Mouse (Mus musculus) hindbrain, embryonic 11.5 days (tissue): ENCODE measurements around the gene Igfbp6. TPM values are rescaled to one million over a fixed set of nuclear protein-coding genes. Genes with fewer than 3 reads are reported as not detected.

Experiments
- ATAC-seq: fragments of 200-750 bp; cut with Nextera tagmentation; 2 replicates; pipeline ENCODE4 v1.8.0; 2017; ENCODE audit warnings: mild to moderate bottlenecking, moderate TSS enrichment, moderate library complexity; ENCODE audit not compliant: low FRiP score
- DNase-seq: peaks from one replicate; pipeline ENCODE4 v3.0.0-alpha.2; 2015; ENCODE audit warnings: low spot score
- H3K27ac ChIP-seq: fragments of 300-500 bp; sonication (generic); 2 replicates; pipeline ENCODE4 v1.5.1; 2014; ENCODE audit warnings: mild to moderate bottlenecking, low read depth, low read length
- H3K27me3 ChIP-seq: fragments of 300-500 bp; sonication (generic); 2 replicates; pipeline ENCODE4 v1.6.1; 2014; ENCODE audit warnings: mild to moderate bottlenecking, low read length, moderate library complexity, mixed read lengths; ENCODE audit not compliant: control insufficient read depth, insufficient read depth
- H3K36me3 ChIP-seq: fragments of 300-500 bp; sonication (generic); 2 replicates; pipeline ENCODE4 v1.6.1; 2014; ENCODE audit warnings: mild to moderate bottlenecking, low read length, moderate library complexity, mixed read lengths; ENCODE audit not compliant: control insufficient read depth, insufficient read depth
- H3K4me1 ChIP-seq: fragments of 300-500 bp; sonication (generic); replicated peaks from 2 replicates; pipeline ENCODE4 v1.6.1; 2014; ENCODE audit warnings: low read length, mixed read lengths; ENCODE audit not compliant: control insufficient read depth, insufficient read depth
- H3K4me2 ChIP-seq: fragments of 300-500 bp; sonication (generic); replicated peaks from 2 replicates; pipeline ENCODE4 v1.6.1; 2014; ENCODE audit warnings: mild to moderate bottlenecking, low read depth, low read length
- H3K4me3 ChIP-seq: fragments of 300-500 bp; sonication (generic); 2 replicates; pipeline ENCODE4 v1.5.1; 2014; ENCODE audit warnings: low read depth, low read length
- H3K9ac ChIP-seq: fragments of 300-500 bp; sonication (generic); 2 replicates; pipeline ENCODE4 v1.6.1; 2014; ENCODE audit warnings: low read depth, low read length
- H3K9me3 ChIP-seq: fragments of 300-500 bp; sonication (generic); 2 replicates; pipeline ENCODE4 v1.6.1; 2016; ENCODE audit warnings: low read length; ENCODE audit not compliant: control insufficient read depth
- WGBS: fragments of 180-500 bp; shearing (Covaris S2); extraction: QIAGEN DNeasy Blood & Tissue Kit; methylation state at CpG from one replicate; pipeline ENCODE4 v1.1.7; 2014; 5-methylcytosine and 5-hydroxymethylcytosine counted together
- polyA plus RNA-seq: library from polyadenylated mRNA; unstranded; fragments of >200 nt; fragmentation: Nextera tagmentation; extraction: Ambion mirVana; gene quantifications from 2 replicates; pipeline ENCODE4 v1.2.1, GENCODE M21; 2014

The Igfbp6 gene
- polyA plus RNA-seq, 1 experiment from 2014 or later = 0.31 TPM

DNA sequence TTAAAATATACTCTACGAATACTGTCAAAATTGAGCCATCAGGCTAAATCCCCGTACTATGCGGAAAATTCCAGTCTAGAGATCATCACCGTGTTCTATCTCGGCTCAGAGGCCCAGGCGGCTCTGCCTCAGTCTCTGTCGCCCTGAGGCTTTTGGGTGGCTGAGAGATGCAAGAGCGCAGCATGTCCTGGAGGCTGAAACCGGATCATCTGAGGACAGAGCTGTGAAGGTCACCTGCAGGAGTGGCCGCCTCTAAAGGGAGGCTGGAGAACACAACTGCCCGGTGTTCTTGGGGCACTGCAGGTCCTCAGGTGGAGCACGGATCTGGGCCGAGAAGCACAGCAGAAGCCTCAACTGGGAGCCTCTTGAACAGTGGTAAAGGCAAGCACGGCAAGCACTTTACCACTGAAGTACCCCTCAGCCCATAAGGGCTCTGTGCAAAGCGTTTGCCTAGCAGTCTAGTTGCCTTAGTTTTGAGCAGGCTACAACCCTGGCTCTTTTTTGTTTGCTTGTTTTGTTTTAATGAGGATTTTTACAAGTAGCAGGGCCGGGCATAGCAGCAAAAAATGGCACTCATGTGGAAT, 31.7 kb downstream of the Igfbp6 start:
- no peak overlapping the region for H3K4me2 ChIP-seq
- ATAC-seq = no peak
- H3K27me3 ChIP-seq = no peaks in the 10 kb centered on the region
- no peaks in the 10 kb centered on the region for H3K4me1 ChIP-seq
- no peak overlapping the region for H3K27ac ChIP-seq
- no peaks in the 10 kb centered on the region for H3K36me3 ChIP-seq
- H3K4me3 ChIP-seq = no peak overlapping the region
- no peak for DNase-seq
- 91% methylated on average over 16 of the region's 16 CpGs for WGBS
- no peaks in the 10 kb centered on the region for H3K9me3 ChIP-seq
- H3K9ac ChIP-seq = no peak overlapping the region

DNA sequence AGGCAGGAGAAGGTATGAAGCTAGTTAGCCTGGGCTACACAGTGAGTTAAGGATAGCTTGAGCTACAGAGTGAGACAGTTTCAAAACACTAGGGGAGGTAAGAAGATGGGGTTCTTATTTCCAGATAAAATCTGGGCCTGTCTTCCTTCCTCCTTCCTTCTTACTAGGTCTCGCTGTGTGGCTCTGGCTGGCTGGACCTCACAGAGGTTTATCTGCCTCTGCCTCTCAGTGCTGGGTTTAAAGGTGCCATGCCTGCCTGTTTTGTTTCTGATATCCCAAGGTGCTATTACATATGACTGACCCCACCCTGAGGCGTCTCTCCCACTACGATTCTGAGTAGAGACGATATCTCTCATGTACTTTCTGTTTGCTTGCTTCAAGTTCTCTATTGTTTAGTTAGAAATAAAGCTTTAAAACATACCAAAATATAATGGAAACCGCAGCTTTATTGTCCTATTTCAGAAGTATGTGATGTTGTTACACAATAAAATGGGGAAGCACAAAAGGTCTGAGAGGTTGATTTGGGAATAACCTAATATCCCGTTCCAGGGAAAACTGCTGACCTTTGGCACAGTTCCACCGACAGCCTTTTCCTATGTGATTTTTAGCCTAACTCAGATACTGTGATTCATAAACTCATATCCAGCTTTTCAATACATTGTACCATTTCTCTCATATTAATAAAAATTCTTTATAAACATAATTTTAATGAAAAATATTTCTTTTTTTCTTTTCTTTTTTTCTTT, 32.6 kb downstream of the Igfbp6 start:
- no peak overlapping the region for H3K27ac ChIP-seq
- no peaks in the 10 kb centered on the region for H3K36me3 ChIP-seq
- 93% methylated on average over 7 of the region's 7 CpGs for WGBS
- H3K4me1 ChIP-seq = no peaks in the 10 kb centered on the region
- DNase-seq (no peak), ATAC-seq (no peak)
- no peaks in the 10 kb centered on the region for H3K9me3 ChIP-seq
- no peak overlapping the region for H3K4me2 ChIP-seq
- no peak overlapping the region for H3K4me3 ChIP-seq
- no peak overlapping the region for H3K9ac ChIP-seq
- H3K27me3 ChIP-seq = no peaks in the 10 kb centered on the region

DNA sequence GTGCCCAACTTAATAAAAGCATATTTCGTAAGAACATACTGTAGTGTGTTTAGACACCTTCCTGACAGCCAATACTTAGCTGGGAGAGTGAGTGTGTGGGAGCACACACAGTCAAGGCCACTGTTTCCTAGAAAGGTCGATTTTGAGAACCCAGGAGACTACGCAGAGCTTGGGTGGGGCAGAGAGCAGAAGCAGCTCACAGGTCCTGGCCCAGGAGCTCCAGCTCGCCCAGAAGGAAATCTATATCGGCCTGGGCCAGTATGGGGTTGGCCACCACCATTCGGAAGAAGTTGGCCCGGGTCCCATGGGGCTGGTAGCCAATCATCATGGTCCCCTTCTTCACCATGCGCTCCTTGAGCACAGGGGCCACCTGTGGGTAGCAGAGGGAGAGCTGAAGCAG, 33.3 kb downstream of the Igfbp6 start:
- H3K9ac ChIP-seq = no peak overlapping the region
- ATAC-seq = no peak
- H3K4me2 ChIP-seq = no peak overlapping the region
- H3K27me3 ChIP-seq = no peaks in the 10 kb centered on the region
- H3K9me3 ChIP-seq = no peaks in the 10 kb centered on the region
- H3K4me3 ChIP-seq = no peak overlapping the region
- no peaks in the 10 kb centered on the region for H3K4me1 ChIP-seq
- no peak overlapping the region for H3K27ac ChIP-seq
- WGBS = 87% methylated on average over 8 of the region's 8 CpGs
- no peaks in the 10 kb centered on the region for H3K36me3 ChIP-seq
- DNase-seq = no peak

- H3K9me3 ChIP-seq = no peaks in the 10 kb centered on the region
- 17% methylated on average over 6 of the region's 6 CpGs for WGBS
- DNase-seq (peak; percentile 78), ATAC-seq (no peak)
- H3K27me3 ChIP-seq = no peaks in the 10 kb centered on the region
- H3K27ac ChIP-seq = no peak overlapping the region
- H3K9ac ChIP-seq = no peak overlapping the region
- H3K36me3 ChIP-seq = no peaks in the 10 kb centered on the region
- H3K4me1 ChIP-seq = no peaks in the 10 kb centered on the region
- no peak overlapping the region for H3K4me2 ChIP-seq
- no peak overlapping the region for H3K4me3 ChIP-seq
These were observed 34.1 kb downstream of the Igfbp6 start for GRCm38 (mm10) chr15:102178279-102178678.

DNA sequence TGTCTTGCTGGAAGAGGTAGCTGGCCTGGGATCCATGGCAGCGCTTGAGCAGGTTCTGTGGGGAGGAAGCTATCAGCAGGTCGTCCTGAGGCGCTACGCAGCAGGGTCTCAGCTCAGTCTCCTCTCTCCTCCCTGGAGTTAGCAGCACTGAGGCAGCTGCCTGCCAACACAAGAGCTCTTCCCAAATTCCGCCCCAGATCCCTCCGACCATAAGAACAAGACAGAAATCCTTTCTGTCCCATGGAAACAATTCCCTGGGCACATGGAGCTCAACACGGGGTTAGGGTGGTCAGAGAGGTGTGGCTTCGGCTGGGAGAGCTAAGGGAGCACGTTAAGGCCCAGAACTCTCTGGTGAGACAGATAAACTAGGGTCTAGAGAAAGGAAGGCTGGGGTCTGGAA, 34.9 kb downstream of the Igfbp6 start:
- Histone ChIP-seq H3K4me1 (no peaks in the 10 kb centered on the region), H3K4me2 (no peak overlapping the region), H3K4me3 (no peak overlapping the region), H3K9me3 (no peaks in the 10 kb centered on the region), H3K27me3 (no peaks in the 10 kb centered on the region), H3K27ac (no peak overlapping the region), H3K36me3 (no peaks in the 10 kb centered on the region), H3K9ac (no peak overlapping the region)
- DNase-seq (no peak), ATAC-seq (no peak)
- 83% methylated on average over 9 of the region's 9 CpGs for WGBS

DNA sequence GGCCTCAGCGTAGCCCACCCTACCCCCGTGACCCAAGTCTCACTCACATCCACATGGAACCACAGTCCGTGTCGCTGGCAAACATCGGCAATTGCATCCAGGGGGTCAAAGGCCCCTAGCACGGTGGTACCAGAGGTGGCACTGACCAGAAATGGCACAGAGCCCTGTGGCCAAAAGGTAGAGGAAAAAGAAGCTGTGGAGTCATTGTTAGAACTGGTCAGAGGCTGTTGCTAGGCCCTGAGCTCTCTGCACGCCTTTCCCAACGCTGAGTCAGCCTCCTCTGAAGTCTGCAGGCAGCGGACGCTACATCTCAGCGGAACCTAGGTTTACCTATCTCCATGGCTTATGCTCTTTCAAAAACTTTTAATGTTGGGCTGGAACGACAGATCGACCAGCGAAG, 35.8 kb downstream of the Igfbp6 start:
- Histone ChIP-seq H3K4me1 (no peaks in the 10 kb centered on the region), H3K4me2 (no peak overlapping the region), H3K36me3 (no peaks in the 10 kb centered on the region), H3K4me3 (no peak overlapping the region), H3K9ac (no peak overlapping the region), H3K27me3 (no peaks in the 10 kb centered on the region), H3K9me3 (no peaks in the 10 kb centered on the region), H3K27ac (no peak overlapping the region)
- ATAC-seq (no peak), DNase-seq (no peak)
- 89% methylated on average over 14 of the region's 14 CpGs for WGBS

GRCm38 (mm10) chr15:102183076-102183475, 38.9 kb downstream of the Igfbp6 start:
- Histone ChIP-seq H3K9me3 (no peaks in the 10 kb centered on the region), H3K27ac (no peak overlapping the region), H3K9ac (no peak overlapping the region), H3K27me3 (no peaks in the 10 kb centered on the region), H3K36me3 (no peaks in the 10 kb centered on the region), H3K4me1 (no peaks in the 10 kb centered on the region), H3K4me2 (no peak overlapping the region), H3K4me3 (no peak overlapping the region)
- DNase-seq (no peak), ATAC-seq (no peak)
- 85% methylated on average over 3 of the region's 3 CpGs for WGBS

DNA sequence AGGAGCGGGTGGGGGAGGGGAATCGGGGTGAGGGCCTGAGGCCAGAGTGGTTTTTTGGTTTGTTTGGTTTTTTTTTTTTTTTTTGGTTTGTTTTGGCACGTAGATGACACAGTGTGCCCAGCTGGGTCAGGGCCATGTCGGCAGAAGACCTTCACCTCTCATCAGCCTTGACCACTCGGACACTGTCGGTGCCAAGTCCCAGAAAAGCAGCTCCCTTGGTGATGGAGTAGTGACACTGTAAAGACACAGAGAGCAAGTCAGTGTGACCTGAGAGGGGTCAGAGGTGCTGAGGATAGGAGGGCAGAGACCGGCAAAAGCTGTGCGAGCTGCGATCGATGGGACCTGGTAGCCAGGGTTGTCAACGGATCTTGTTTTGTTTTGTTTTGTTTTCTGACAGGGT, 42.1 kb downstream of the Igfbp6 start:
- WGBS = 84% methylated on average over 10 of the region's 11 CpGs
- Histone ChIP-seq H3K9me3 (no peaks in the 10 kb centered on the region), H3K9ac (no peak overlapping the region), H3K4me3 (no peak overlapping the region), H3K27me3 (no peaks in the 10 kb centered on the region), H3K4me1 (no peaks in the 10 kb centered on the region), H3K27ac (no peak overlapping the region), H3K4me2 (no peak overlapping the region), H3K36me3 (no peaks in the 10 kb centered on the region)
- ATAC-seq (no peak), DNase-seq (no peak)

GRCm38 (mm10) chr15:102188096-102188495, 43.9 kb downstream of the Igfbp6 start:
- no peaks in the 10 kb centered on the region for H3K9me3 ChIP-seq
- no peaks in the 10 kb centered on the region for H3K36me3 ChIP-seq
- ATAC-seq (no peak), DNase-seq (no peak)
- no peak overlapping the region for H3K4me3 ChIP-seq
- H3K27me3 ChIP-seq = no peaks in the 10 kb centered on the region
- H3K9ac ChIP-seq = no peak overlapping the region
- WGBS = 88% methylated on average over 10 of the region's 10 CpGs
- H3K4me1 ChIP-seq = no peaks in the 10 kb centered on the region
- no peak overlapping the region for H3K27ac ChIP-seq
- no peak overlapping the region for H3K4me2 ChIP-seq
